Mouse (Mus musculus) heart, embryonic 14.5 days (tissue): ENCODE measurements around the gene Cpne6. TPM values are rescaled to one million over a fixed set of nuclear protein-coding genes. Genes with fewer than 3 reads are reported as not detected.

Experiments used
- ATAC-seq: fragments of 200-750 bp; cut with Nextera tagmentation; 2 replicates; pipeline ENCODE4 v1.8.0; 2017; ENCODE audit warnings: low read depth, moderate TSS enrichment; ENCODE audit not compliant: insufficient number of reproducible peaks, insufficient read depth, low FRiP score
- H3K27ac ChIP-seq, 2 experiments: fragments of 200-500 bp in 1 of 2; fragments of 300-500 bp in 1 of 2; sonication (generic) in 1 of 2; replicated peaks in 1 of 2; 2 replicates each; pipeline ENCODE4 v1.5.1; 2012 to 2014; ENCODE audit warnings: low read depth in 2 of 2, low read length in 2 of 2, control low read depth in 1 of 2, mild to moderate bottlenecking in 1 of 2, mixed read lengths in 1 of 2; ENCODE audit not compliant: control insufficient read depth in 1 of 2, insufficient read depth in 1 of 2
- H3K27me3 ChIP-seq: fragments of 300-500 bp; sonication (generic); 2 replicates; pipeline ENCODE4 v1.6.1; 2014; ENCODE audit warnings: mild to moderate bottlenecking, low read length, control low read depth; ENCODE audit not compliant: control insufficient read depth, insufficient read depth
- H3K36me3 ChIP-seq: fragments of 300-500 bp; sonication (generic); 2 replicates; pipeline ENCODE4 v1.6.1; 2014; ENCODE audit warnings: mild to moderate bottlenecking, control low read depth, low read length, mixed read lengths; ENCODE audit not compliant: control insufficient read depth, insufficient read depth
- H3K4me1 ChIP-seq, 2 experiments: fragments of 200-500 bp in 1 of 2; fragments of 300-500 bp in 1 of 2; sonication (generic) in 1 of 2; 2 replicates each; pipeline ENCODE4 v1.6.1; 2012 to 2014; ENCODE audit warnings: low read length in 2 of 2, control low read depth in 1 of 2, mixed read lengths in 1 of 2; ENCODE audit not compliant: control insufficient read depth in 2 of 2, insufficient read depth in 2 of 2
- H3K4me2 ChIP-seq: fragments of 300-500 bp; sonication (generic); 2 replicates; pipeline ENCODE4 v1.6.1; 2014; ENCODE audit warnings: mild to moderate bottlenecking, low read length
- H3K4me3 ChIP-seq, 2 experiments: fragments of 200-500 bp in 1 of 2; fragments of 300-500 bp in 1 of 2; sonication (generic) in 1 of 2; 2 replicates each; pipeline ENCODE4 v1.5.1; 2012 to 2014; ENCODE audit warnings: low read length in 2 of 2, mild to moderate bottlenecking in 2 of 2, control low read depth in 1 of 2, low read depth in 1 of 2, moderate library complexity in 1 of 2; ENCODE audit not compliant: control insufficient read depth in 1 of 2, insufficient read depth in 1 of 2
- H3K9ac ChIP-seq: fragments of 300-500 bp; sonication (generic); 2 replicates; pipeline ENCODE4 v1.6.1; 2014; ENCODE audit warnings: mild to moderate bottlenecking, low read length
- H3K9me3 ChIP-seq: fragments of 300-500 bp; sonication (generic); 2 replicates; pipeline ENCODE4 v1.6.1; 2016; ENCODE audit warnings: low read length, control low read depth; ENCODE audit not compliant: control insufficient read depth
- WGBS: fragments of 180-500 bp; shearing (Covaris S2); extraction: QIAGEN DNeasy Blood & Tissue Kit; methylation state at CpG from one replicate; pipeline ENCODE4 v1.1.7; 2014; 5-methylcytosine and 5-hydroxymethylcytosine counted together
- polyA plus RNA-seq: library from polyadenylated mRNA; unstranded; fragments of >200 nt; fragmentation: Nextera tagmentation; extraction: Ambion mirVana; gene quantifications from 2 replicates; pipeline ENCODE4 v1.2.1, GENCODE M21; 2014

Gene Cpne6
- polyA plus RNA-seq, 1 experiment from 2014 or later: 0.36 TPM

DNA sequence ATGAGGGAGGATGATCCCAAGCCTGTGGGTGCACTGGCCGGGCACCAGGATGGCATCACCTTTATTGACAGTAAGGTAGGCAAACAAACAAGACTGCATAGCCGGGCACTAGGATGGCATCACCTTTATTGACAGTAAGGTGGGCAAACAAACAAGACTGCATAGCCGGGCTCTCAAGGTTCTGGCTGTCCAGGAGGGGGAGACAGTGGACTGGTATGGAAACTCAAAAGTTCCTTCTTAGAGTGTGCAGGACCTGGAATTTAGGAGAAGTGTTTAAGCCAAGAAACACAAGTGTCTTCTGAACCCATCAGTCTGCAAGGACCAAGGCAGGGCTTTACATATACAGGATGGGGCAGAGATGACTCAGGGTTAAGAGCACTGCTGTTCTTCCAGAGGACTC is 55.5 kb downstream of the Cpne6 start:
- ATAC-seq: no peak
- H3K36me3 ChIP-seq: peaks cover 75% of the 10 kb centered on the region
- no peak overlapping the region for H3K4me3 ChIP-seq
- no peak overlapping the region for H3K9ac ChIP-seq
- H3K4me1 ChIP-seq: peaks cover 7 to 13% of the 10 kb centered on the region in 2 experiments
- H3K9me3 ChIP-seq: no peaks in the 10 kb centered on the region
- 88% methylated on average over 3 of the region's 3 CpGs for WGBS
- H3K27me3 ChIP-seq: no peaks in the 10 kb centered on the region
- no peak overlapping the region for H3K27ac ChIP-seq
- H3K4me2 ChIP-seq: no peak overlapping the region

Other genes starting within 250 kb of the Cpne6 start
- 43.4 and 54.1 TPM in 2 replicates for gene Dhrs4, start 31.7 kb upstream of the Cpne6 start, polyA plus RNA-seq
- 1.6 and 2.9 TPM in 2 replicates for gene Carmil3, start 19.8 kb upstream of the Cpne6 start, polyA plus RNA-seq
- gene Nrl, start 14.5 kb downstream of the Cpne6 start, polyA plus RNA-seq: not detected in 2 replicates
- gene Pck2, start 29.8 kb downstream of the Cpne6 start, polyA plus RNA-seq: 35.1 TPM in 2 replicates
- 68.1 and 74.1 TPM in 2 replicates for gene Dcaf11, start 49.6 kb downstream of the Cpne6 start, polyA plus RNA-seq
- not detected in 2 replicates for gene A730061H03Rik, start 50.0 kb downstream of the Cpne6 start, polyA plus RNA-seq
- gene Fitm1, start 65.2 kb downstream of the Cpne6 start, polyA plus RNA-seq: 97.6 and 102 TPM in 2 replicates
- gene Psme1, start 67.7 kb downstream of the Cpne6 start, polyA plus RNA-seq: 224 and 250 TPM in 2 replicates
- 22.6 and 22.7 TPM in 2 replicates for gene Emc9, start 74.9 kb downstream of the Cpne6 start, polyA plus RNA-seq
- 225 and 229 TPM in 2 replicates for gene Psme2, start 80.7 kb downstream of the Cpne6 start, polyA plus RNA-seq
- gene Rnf31, start 81.3 kb downstream of the Cpne6 start, polyA plus RNA-seq: 12.7 and 13.1 TPM in 2 replicates
- gene Irf9, start 93.1 kb downstream of the Cpne6 start, polyA plus RNA-seq: 9.8 and 10.1 TPM in 2 replicates
- gene Rec8, start 107.6 kb downstream of the Cpne6 start, polyA plus RNA-seq: 7.1 and 10.2 TPM in 2 replicates
- 65.7 and 68.4 TPM in 2 replicates for gene Ipo4, start 125.5 kb downstream of the Cpne6 start, polyA plus RNA-seq
- 1.8 and 2.5 TPM in 2 replicates for gene Gm49378, start 127.5 kb downstream of the Cpne6 start, polyA plus RNA-seq
- 86.6 and 90.0 TPM in 2 replicates for gene Tm9sf1, start 133.4 kb downstream of the Cpne6 start, polyA plus RNA-seq
- 0.35 and 0.46 TPM in 2 replicates for gene Tssk4, start 139.7 kb downstream of the Cpne6 start, polyA plus RNA-seq
- gene Mdp1, start 150.1 kb downstream of the Cpne6 start, polyA plus RNA-seq: 99.2 and 100 TPM in 2 replicates
- gene Gmpr2, start 161.5 kb downstream of the Cpne6 start, polyA plus RNA-seq: 40.6 and 40.9 TPM in 2 replicates
- 511 and 563 TPM in 2 replicates for gene Nedd8, start 161.7 kb downstream of the Cpne6 start, polyA plus RNA-seq
- gene Tinf2, start 171.4 kb downstream of the Cpne6 start, polyA plus RNA-seq: 28.7 and 31.6 TPM in 2 replicates
- gene Tgm1, start 203.5 kb downstream of the Cpne6 start, polyA plus RNA-seq: 0.13 and 0.14 TPM in 2 replicates
- 20.1 and 20.5 TPM in 2 replicates for gene Rabggta, start 211.8 kb downstream of the Cpne6 start, polyA plus RNA-seq
- 59.8 and 70.6 TPM in 2 replicates for gene Dhrs1, start 235.2 kb downstream of the Cpne6 start, polyA plus RNA-seq
- 21.3 and 25.2 TPM in 2 replicates for gene Nop9, start 235.2 kb downstream of the Cpne6 start, polyA plus RNA-seq
- gene Cideb, start 248.0 kb downstream of the Cpne6 start, polyA plus RNA-seq: 1.5 and 1.6 TPM in 2 replicates